Mouse (Mus musculus): ENCODE measurements around the gene Igsf9b.

DNA sequence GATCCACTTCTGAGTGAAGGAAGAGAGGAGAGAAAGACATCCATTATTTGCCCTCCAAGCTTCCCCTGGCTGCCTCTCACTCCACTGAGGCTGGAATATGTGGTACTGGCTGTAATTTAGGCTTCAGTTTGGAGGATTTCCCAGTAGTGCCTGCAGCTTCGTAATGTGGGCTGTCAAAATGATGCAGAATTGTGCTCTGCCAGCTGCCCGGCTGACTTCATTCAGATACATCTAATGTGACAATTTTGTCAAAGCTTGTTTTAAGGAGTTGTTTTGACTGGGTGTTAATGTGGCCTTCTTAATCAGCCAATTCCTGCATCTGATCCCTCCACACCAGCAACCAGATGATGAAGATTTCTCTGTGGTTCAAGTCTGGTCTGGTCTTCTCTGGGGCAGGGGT is 37.1 kb upstream of the Igsf9b start:
- TF ChIP-seq POLR2A (IDR thresholded peaks at IDR 0.05; ENCODE audit: borderline replicate concordance, low read depth, low read length) (no peak), CTCF (IDR thresholded peaks at IDR 0.05; ENCODE audit: low read depth, low read length) (no peak)
